Mouse (Mus musculus) hematopoietic stem cell, adult 5-6 weeks (primary cell): ENCODE data around the gene Slc9a9. TPM values are rescaled to one million over a fixed set of nuclear protein-coding genes. Genes with fewer than 3 reads are reported as not detected.
A peak's percentile ranks its signal among the peaks of the same experiment; 100 is the strongest.

Experiments
- ATAC-seq, 2 experiments: fragments of 125-278 bp in 1 of 2; replicated peaks in 1 of 2; 2 replicates each; pipeline ENCODE4 v1.8.0; 2016 to 2017; ENCODE audit warnings: inconsistent platforms in 2 of 2, mild to moderate bottlenecking in 2 of 2, moderate number of reproducible peaks in 2 of 2, low read depth in 1 of 2, moderate TSS enrichment in 1 of 2; ENCODE audit not compliant: low FRiP score in 2 of 2, poor library complexity in 2 of 2, severe bottlenecking in 2 of 2, insufficient read depth in 1 of 2, low TSS enrichment in 1 of 2
- total RNA-seq: library from RNA; stranded (forward); fragments of 172-1452, 232-1000 nt; gene quantifications from 2 replicates; pipeline ENCODE4 v1.2.3, GENCODE M21; 2017

The Slc9a9 gene
- total RNA-seq, 1 experiment from 2014 or later, result 16.7 TPM

DNA sequence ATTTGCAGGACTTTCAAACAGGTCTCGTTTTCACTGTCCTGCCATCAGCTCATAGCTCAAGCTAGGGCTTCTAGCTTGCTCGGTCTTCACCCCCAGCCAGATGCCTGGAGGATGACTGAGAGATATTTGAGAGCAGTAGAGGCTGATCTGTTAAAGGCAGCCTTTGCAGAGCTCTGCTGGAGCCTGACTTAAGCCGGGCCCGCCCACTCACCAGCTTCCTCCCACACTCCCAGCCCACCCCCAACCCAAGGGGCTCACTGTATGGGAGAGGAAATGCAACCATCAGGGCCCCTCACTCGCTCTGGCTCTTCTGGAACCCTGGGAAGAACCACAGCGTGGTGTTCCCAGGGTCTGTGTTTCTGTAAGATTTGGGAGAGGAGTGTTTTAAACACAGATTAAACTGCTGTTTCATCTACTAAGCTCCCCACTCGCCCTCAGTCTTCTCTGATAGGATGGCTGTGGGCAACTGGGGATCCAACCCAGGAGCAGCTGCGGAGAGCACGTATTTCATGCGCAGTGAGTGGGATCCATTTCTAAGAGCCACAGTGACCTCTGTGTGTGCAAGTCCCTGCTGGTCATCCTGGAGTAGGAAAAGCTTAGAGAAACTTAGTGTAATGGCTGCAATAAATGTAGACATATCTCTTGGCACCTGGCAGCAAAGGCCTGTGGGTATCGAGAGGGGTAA is 451.6 kb downstream of the Slc9a9 start:
- peak; percentile 64 to 74 for ATAC-seq

DNA sequence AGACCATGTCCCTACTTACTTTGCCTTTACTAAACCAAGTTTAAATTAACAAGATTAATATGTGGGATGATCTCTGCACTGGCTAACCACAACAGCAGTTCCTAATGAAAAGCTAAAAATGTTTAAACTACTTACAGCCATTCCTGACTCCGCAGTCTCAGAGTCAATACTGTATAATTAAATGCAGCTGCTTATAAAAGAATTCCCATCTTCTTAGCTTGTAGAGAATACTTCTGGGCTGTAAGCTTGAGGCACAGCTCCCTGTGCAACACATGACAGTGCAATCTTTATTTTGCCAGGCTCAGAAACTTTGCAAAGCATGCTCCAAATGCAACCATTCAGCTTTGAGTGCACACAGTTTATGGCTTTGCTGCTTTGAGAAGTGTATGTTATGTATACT is 456.0 kb downstream of the Slc9a9 start:
- ATAC-seq, result no peak

DNA sequence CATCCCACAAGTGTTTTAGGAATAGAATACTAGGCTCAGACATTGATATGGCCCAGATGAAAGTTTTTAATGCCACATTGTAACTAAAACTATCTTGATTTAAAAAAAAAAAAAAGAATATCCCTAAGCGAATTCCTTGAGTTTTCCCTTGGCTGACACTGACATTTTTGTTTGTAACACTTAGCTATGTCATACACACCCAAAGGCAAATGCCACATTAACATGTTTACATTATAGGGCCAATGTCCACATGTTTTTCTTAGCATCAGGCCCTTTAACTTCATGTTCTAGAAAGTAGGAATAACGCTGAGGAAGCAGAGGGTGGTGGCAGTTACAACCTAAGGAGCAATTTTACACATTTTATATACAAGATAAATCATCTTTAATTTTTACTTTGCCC is 458.1 kb downstream of the Slc9a9 start:
- no peak for ATAC-seq

DNA sequence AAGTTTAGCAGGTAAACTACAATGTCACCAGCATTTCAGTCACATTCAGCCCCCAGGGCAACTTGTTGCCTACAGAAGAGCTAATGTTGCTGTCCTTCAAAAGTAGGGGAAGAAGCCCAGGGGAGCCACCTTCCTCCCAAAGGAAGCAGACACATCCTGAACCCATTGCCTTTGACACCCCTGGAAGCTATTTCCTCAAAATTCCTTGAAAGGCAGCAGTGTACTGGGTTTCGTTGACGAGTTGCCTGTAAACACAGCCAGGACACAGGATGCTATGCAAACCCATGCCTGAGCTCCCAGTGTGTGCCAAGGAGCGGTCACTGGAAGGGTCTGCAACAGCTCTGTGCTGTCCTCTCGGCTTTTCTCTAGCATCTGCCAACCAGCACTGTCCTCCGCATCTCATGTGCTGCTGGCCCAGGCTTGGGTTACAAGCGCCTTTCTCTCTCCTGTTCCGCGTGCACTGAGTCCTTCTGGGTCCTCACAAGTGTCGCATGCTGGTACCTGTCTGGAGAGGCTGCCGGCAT is 479.6 kb downstream of the Slc9a9 start:
- no peak for ATAC-seq

DNA sequence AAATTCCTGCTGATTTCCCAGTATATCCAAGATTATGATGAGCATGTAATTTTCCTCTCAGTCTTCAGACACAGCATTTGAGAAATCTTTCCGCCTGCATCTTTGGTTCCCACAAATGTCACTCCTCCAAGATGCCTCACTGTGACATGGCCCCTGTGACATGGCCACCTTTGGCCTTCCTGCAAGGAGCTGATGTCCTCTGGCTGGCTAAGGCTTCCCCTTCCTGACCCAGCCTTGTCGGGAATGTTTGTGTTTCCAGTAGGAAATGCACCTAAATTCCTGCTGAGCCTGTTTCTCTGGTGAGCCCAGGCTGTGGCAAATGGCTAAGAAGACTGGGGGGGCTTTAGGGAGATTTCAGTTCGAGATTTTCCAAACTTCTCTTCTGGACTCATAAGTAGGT is 480.4 kb downstream of the Slc9a9 start:
- ATAC-seq, result no peak

DNA sequence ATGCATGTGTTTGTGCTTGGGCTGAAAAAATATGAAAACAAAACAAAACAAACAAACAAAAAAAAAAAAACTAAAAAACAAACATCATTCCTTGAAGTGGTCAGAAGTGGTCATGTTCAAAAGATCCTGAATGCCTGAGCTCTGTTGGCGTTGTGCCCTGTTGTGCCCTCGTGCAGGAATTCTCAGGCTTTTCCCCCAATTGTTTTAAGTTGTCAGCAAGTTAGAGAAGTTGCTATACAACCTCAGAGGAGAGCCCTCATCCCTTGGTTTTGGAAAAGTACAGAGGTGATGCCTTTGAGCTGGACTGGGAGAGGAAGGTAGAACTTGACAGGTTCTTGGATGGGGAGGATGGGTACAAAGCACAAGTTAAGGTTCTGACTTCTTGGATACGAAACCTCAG is 480.9 kb downstream of the Slc9a9 start:
- ATAC-seq, result no peak

DNA sequence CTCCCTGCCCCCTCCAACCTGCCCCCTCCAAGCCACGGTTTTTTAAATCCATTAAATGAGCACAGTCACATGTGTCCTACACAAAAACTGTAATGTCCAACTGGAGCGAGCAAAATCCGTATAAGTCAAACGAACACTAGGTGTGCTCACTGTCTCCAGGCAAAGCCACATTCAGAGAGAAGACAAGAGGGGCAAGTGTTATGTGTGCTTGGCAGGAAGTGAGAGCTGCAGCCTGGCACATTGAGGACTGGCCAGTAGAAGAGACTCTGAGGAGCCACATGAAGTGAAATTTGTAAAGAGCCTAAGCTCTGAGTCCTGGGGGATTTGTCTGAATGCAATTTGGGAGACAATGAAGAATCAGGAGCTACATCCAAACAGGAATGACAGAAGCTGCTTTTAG is 481.3 kb downstream of the Slc9a9 start:
- ATAC-seq, result no peak

DNA sequence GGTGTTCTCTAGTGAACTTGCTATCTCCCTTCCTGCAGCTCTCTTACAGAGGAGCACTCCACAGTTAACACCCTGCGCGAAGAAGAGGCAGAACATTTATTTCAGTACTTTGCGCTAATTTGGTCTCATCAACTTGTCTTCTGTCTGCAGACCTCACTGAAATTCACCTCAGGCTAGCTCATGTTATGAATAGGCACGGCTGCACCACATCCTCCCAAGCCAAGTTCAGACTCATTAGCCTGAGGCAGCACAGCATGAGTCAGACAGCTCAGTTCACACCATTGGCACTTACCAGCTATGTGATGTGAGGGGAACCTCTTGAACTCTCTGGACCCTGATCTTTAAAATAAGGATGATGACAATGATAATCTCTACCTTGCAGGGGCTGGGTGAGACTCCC is 482.0 kb downstream of the Slc9a9 start:
- no peak for ATAC-seq

DNA sequence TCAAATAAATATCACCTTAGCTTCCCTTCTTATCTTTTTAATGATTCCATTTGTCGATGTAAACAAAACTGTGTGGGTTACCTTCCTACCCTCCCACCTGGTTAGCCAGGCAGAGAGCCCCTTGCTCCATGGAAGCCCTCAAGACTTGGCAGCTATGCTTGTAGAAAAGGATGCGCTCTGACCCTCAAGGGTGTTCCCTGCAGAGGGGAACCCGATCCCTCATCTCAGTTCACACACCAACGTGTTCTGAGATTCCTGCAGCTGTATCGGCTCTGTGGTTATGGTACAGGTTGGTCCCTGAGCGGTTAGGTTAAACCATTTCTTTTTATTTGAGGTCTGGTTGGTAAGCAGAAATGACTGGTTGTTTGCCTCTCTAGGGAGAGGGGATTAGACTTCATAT is 484.3 kb downstream of the Slc9a9 start:
- no peak for ATAC-seq

DNA sequence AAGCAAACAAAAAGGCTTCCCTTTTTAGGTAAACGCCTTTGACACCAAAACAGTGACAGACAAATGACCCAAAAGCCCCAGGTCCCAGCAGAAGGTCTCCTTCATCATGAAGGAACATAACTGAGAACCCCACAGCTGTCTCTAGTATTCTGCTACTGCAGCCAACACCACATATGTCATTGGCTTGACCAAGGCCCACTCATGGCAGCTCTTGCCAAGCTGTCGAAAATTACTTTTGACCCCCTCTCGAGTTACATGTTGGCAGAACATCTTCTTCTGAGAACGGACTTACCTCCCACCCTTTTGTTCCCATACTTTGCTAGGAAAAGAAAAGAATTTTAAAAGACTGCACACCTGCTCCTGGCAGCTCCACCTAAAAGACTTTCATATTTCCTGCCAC is 488.2 kb downstream of the Slc9a9 start:
- no peak for ATAC-seq

DNA sequence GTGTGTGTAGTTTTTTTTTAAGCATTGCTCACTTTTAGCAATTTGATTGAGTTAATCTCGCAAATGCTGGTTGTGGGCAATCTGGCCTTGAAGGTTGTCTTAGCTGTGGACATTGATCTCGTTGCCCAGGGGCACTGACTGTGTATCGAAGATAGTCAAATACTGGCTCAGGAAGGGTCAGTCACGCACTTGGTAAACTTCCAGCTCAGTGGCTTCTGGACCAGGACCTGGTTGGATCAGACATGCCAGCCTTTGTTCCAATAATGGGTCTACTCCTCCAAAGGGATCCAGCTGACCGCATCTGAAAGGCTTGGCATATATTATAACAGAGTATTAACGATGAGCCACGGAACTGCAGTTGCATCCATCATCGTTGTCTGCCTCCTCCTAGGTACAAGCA is 489.2 kb downstream of the Slc9a9 start:
- no peak for ATAC-seq

DNA sequence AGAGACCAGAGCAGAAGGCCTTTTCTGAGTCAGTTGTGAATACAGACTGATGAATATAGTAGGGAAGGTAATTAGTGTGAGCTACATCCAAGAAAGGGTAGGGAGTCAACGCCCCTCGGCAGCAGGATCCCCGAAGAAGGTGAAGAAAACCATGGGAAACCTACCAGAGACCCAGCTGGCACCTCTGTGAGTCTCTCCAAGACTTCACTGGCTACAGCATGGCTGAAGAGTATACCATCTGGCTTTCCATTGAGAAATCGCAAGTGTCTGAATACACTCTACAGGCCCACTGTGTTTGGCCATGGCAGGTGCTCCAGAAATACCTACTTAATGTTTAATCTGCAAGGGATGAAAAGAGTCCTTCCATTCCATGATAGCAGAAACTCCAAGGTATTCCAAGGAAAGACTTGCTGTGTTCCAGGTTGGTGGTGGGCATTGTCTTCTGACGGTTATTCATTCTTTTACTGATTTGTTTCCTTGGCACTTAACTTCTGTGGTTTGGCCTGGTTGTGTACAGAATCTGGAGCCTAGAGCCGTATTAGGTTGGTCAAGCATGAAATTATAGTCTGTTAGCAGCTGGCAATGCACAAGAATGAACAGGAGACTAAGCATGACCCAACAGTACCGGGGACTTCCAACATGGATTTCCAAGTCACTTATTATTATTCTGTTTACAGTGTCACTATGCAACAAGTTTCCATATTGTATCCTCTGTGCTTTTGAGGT is 491.0 kb downstream of the Slc9a9 start:
- no peak for ATAC-seq

DNA sequence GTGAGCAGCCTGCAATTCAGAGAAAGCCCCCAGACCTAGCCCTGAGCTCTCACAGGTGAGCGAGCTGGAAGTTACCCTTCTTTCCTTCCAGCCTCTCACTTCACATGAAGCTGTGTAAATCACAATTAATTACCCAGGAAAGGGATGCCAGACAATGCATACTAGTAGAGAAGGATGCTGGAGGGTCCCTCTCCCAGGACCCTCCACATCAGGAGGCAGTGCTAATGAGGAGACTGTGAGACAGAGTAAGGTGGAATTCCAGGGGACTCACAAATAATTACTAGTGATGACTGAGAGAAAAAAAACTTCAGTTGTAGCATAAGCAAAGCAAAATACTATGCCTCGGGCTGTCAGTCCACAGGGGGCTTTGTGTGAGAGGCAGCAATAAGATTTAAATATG is 492.0 kb downstream of the Slc9a9 start:
- ATAC-seq, result no peak

DNA sequence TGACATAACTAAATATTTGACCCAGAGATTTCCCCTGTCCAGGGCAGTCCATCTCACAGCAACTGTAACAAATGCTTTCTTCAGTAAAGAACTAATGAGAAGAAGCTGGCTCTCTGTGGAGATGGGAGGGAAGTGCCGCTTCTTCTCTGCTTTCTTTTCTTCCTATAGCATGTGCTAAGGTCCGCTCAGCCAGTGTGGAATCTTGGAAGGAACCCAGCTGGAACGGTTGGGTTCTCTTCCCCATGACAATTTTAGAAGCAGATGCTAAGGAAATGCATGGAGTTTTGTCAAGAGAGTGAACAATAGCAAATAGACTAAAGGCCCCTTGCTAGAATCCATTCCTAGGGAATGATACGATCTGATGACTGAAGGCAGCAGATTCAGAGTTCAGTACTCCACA is 496.5 kb downstream of the Slc9a9 start:
- ATAC-seq, result no peak

DNA sequence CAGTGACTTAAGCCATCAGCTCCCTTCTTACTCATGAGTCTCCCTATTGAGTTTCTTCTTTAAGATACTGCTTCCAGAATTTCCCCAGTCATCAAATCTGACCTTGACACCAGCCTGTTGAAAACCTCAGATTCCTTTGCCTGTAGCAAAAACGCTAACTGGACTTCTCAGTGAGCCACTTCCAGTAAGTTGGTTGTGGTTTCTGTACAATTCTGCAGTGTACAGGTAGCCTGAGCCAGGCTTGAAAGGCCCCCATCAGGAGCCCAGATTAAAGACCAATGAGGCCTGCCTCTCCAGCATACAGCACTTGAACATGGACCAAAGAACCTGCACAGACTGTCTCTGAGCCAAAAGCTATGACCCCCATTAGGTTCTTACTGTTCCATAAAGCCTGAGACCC is 498.1 kb downstream of the Slc9a9 start:
- no peak for ATAC-seq

DNA sequence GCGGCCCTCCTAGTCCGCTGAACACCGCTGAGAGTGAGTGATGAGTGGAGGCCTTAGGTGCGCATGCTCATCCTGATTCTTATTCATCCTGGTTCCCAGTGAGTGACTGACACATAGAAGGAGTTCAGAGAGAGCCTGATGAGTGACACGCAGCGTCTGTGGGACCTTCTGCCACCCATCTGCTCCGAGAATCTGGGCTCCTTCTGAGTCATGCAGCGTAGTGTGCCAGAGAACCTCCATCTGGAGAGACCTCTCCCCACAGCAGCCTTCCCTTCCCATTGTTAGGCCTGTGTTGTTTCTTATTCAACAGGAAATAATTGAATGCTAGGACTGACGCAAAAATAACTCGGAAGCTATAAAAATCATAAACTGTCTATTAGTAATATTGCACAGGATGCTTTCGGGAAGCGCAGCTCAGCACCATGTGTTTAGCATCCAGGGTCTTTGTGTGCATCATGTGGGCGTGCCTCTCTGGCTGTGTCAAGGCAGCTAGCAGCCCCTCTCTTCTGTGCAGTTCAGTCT is 498.8 kb downstream of the Slc9a9 start:
- ATAC-seq, result no peak

DNA sequence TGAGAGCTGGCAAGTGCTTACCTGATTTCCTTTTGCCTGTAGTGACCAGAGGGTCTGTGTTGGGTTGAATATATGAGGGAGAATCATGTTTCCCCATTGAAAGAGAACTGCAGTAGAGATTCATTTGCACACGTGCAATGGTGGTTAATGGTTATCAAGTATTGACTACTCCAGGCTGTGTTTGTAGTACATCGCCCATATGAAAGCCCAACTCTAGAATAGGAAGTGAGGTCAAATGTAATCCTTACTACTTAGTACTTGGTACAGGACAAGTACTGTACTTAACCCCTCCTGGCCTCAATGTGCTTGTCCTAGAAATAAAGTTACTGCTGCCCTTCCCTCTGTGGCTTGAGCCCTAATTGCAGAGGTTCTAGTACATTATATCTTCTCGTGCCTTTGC is 508.5 kb downstream of the Slc9a9 start:
- no peak for ATAC-seq

DNA sequence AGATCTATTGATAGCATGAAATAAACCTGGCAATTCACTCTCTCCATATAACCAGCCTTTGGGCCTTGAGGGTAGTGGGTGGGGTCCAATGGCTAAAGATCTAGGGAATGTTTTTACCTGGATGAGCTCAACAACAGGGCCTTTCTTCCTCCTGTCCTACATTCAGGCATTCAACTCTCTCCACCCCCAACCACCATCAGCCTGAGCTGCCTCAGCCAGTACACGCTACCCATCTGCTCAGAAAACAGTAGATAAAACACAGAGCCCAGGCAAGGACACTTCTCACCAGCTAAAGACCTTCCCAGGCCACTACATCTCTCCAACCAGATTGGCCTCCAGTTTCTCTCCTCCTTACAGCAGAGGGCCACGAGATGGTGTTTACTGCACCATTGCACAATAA is 510.3 kb downstream of the Slc9a9 start:
- no peak for ATAC-seq

DNA sequence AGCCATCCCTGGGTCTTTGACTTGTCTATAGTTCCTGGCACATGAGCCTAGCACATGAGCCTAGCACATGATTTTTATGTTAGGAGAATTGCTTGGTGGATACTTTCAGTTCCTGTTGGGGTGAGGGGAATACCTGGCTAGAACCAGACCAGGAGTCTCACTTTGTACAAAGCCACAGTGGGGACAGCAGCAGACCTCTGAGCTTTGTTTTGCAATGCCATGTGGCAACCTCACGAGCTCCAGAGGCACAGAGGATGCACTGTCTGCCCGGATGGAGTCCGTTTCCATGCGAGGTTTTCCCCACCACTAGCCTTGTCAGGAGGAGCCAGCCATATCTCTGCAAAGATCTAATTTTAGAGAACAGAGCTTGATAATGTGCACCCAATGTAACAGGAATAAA is 510.9 kb downstream of the Slc9a9 start:
- no peak for ATAC-seq
